16 mouse cellular contexts compared by ENCODE assay signal in the genomic region with DNA sequence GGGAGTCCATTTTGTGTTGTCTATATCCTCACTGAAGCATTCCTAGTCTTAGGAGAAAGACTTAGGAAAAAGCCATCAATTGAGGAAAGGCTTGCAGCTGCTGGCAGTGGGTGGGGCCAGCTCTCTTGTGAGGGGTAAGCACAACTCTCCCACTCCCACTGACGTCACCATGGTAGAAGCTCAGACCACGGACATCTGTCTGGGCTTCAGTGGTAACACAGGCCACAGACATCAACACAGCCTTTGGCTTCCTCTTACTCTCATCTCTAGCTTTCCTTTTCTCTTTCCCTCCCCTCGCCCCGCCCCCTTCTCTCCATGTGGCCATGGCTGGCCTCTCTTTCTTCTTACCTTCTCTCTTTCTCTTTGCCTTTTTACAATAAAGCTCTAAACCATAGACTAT.
"Had no signal": no experiment of that assay in that cellular context is flagged by ENCODE, and none has a peak within 500 bp of the region (broad histone marks: within the 10 kb centered on the region; RNA-seq: fewer than 3 reads in every experiment).

No protein-coding gene starts in this region.

- ATAC-seq: liver, postnatal 0 days; midbrain, embryonic 13.5 days had no signal

- H3K9me3 ChIP-seq: limb, embryonic 12.5 days; liver, embryonic 13.5 days; lung, embryonic 15.5 days; midbrain, embryonic 13.5 days; neural tube, embryonic 15.5 days had no signal

- H3K4me2 ChIP-seq: limb, embryonic 12.5 days; liver, embryonic 13.5 days; lung, embryonic 15.5 days; midbrain, embryonic 13.5 days; neural tube, embryonic 15.5 days had no signal

- H3K4me3 ChIP-seq: limb, embryonic 12.5 days; liver, embryonic 13.5 days; lung, embryonic 15.5 days; midbrain, embryonic 13.5 days; neural tube, embryonic 15.5 days had no signal

- H3K27ac ChIP-seq: kidney, postnatal 0 days; limb, embryonic 12.5 days; liver, embryonic 13.5 days; lung, embryonic 15.5 days; macrophage; midbrain, embryonic 13.5 days; neural tube, embryonic 15.5 days had no signal

- H3K9ac ChIP-seq: limb, embryonic 12.5 days; liver, embryonic 13.5 days; liver, postnatal 0 days; lung, embryonic 15.5 days; midbrain, embryonic 13.5 days; neural tube, embryonic 15.5 days had no signal

- H3K27me3 ChIP-seq: liver, embryonic 13.5 days; lung, embryonic 15.5 days; neural tube, embryonic 15.5 days had no signal

- DNase-seq: kidney, adult 8-10 months; kidney, postnatal 36 days; liver; liver, embryonic 13.5 days; liver, postnatal 0 days; lung, postnatal 14 days; right cerebral cortex, postnatal 4 days; spleen, adult 18-20 months; thymus, adult 18-20 months; thymus, postnatal 25 days had no signal

- H3K36me3 ChIP-seq: limb, embryonic 12.5 days; liver, embryonic 13.5 days; lung, embryonic 15.5 days; midbrain, embryonic 13.5 days; neural tube, embryonic 15.5 days had no signal
